Mouse (Mus musculus) cerebellum, adult 2 months (tissue): Measurements from ENCODE around the gene Nrap. TPM values are rescaled to one million over a fixed set of nuclear protein-coding genes. Genes with fewer than 3 reads are reported as not detected.

Source experiments
- DNase-seq, 2 experiments: peaks; one replicate each; pipeline ENCODE4 v3.0.0; 2021
- H3K27ac ChIP-seq: fragments of 200-500 bp; 2 replicates; pipeline ENCODE4 v1.5.1; 2012; ENCODE audit warnings: low read length, control low read depth, inconsistent platforms; ENCODE audit not compliant: insufficient read depth
- H3K27me3 ChIP-seq: fragments of 200-500 bp; 2 replicates; pipeline ENCODE4 v1.6.1; 2012; ENCODE audit warnings: inconsistent platforms, mild to moderate bottlenecking, low read length, moderate library complexity; ENCODE audit not compliant: control insufficient read depth, insufficient read depth
- H3K4me1 ChIP-seq: fragments of 200-500 bp; 2 replicates; pipeline ENCODE4 v1.6.1; 2011; ENCODE audit warnings: low read length; ENCODE audit not compliant: control insufficient read depth, insufficient read depth
- H3K4me3 ChIP-seq: fragments of 200-500 bp; replicated peaks from 2 replicates; pipeline ENCODE3; 2011; ENCODE audit warnings: mild to moderate bottlenecking, low read depth, low read length, control low read depth; ENCODE audit not compliant: insufficient read depth
- CTCF ChIP-seq: fragments of 200-500 bp; IDR thresholded peaks from 2 replicates; pipeline ENCODE4 v1.5.1; 2011; ENCODE audit warnings: low read depth, mild to moderate bottlenecking, control low read depth, low read length, moderate library complexity, borderline replicate concordance; ENCODE audit not compliant: insufficient read depth
- POLR2A ChIP-seq: fragments of 200-500 bp; IDR thresholded peaks from 2 replicates; pipeline ENCODE4 v1.6.1; 2011; ENCODE audit warnings: low read length, control low read depth, borderline replicate concordance; ENCODE audit not compliant: insufficient read depth
- WGBS: fragments of 180-500 bp; shearing (Covaris S2); methylation state at CpG from one replicate; pipeline ENCODE4 v1.1.7; 2018; 5-methylcytosine and 5-hydroxymethylcytosine counted together
- polyA plus RNA-seq: library from polyadenylated mRNA; depleted of rRNA; stranded (reverse); fragments of >200 nt; gene quantifications from 2 replicates; pipeline ENCODE4 v1.2.3, GENCODE M21; 2012; rRNA removed

Gene Nrap
- polyA plus RNA-seq, 1 experiment: 0.74 TPM

DNA sequence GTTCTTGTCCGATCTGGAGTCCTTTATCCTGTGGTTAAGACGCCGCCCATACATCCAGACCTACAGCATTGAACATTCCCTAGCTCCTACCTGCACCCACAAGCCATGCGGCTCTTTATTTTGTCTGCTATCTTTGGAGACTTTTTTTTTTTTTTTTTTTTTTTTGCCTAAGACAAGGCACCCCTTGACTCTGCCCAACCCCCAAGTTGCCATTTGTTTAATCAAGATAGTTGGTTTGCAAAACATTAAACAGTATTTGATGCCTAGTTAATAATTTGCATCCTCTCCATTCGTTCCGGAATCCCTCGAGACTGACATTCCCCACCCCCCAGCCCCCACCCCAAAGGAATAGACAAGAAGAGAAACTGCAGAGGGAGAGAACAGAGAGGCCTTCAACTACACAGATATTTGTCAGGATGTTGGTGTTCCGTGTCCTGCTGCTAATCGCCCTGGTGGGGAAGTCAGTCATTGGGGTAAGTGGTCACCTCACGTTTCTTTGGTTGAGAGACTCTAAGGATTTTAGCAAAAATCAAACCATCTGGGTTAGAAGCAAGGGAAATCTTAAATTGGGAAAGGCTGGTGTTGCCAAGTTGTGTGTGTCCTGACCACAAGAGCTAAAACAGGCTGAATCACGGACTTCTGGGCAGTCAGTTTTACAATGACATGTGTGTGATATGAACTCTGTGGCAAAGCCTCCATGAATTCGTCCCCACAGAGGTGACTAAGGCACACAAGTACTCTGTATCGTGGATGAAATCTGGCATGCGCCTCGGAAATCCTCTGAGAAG is 102.1 kb downstream of the Nrap start:
- H3K4me1 ChIP-seq: no peaks in the 10 kb centered on the region; the same call in 1 of the 2 replicates
- WGBS: 85% methylated on average over 15 of the region's 15 CpGs
- no peak overlapping the region for H3K4me3 ChIP-seq
- H3K27ac ChIP-seq: no peak overlapping the region
- DNase-seq: no peak
- no peak for TF ChIP-seq POLR2A
- no peak for TF ChIP-seq CTCF
- H3K27me3 ChIP-seq: no peaks in the 10 kb centered on the region

DNA sequence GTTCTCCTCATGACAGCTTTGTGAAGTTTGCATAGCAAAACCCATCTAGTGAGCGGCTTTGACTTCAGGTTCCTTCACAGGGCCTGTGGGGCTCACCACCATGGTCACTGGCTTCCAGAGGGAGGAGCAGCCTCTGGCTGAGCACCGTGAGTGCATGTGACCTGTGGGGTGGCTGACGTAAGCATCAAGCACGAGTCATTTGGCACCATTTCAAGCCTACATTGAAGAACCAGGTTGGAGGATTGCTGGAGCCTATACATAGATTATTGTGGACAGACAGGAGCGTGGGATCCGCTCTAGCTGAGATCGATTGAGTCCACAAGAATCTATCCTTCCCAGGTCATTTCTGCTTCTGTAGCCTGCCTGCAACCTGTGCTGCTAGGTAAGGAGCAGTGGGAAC is 103.0 kb downstream of the Nrap start, which contains the start of gene Habp2:
TSS of gene Habp2 (plus strand) at position 272 of the 400 bp plus-strand sequence.
- TF ChIP-seq CTCF: no peak
- no peak for TF ChIP-seq POLR2A
- Histone ChIP-seq H3K27me3 (no peaks in the 10 kb centered on the region), H3K27ac (no peak within 1 kb of the TSS), H3K4me1 (no peaks in the 10 kb centered on the region; the same call in 1 of the 2 replicates), H3K4me3 (no peak within 1 kb of the TSS)
- 66% methylated on average over 7 of the region's 7 CpGs for WGBS
- DNase-seq: no peak

DNA sequence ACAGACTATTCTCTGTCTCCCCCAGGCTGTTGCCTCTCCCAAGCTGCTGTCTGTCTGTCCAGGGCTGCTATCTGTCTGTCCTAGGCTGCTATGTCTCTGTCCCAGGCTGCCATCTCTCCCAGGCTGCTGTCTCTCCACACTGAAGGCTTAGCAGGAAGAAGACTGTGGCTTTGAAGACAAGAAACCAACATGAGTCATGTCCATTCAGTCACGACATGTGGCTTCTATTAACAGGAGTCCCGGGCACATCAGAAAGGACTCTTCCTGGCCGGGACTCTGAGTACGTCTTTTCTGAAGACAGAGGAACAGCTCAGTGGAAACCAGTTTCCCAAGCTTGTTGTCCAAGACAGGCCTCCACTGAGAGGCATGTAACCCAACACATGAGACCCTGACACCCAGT is 104.6 kb downstream of the Nrap start:
- Histone ChIP-seq H3K27ac (no peak overlapping the region), H3K4me3 (no peak overlapping the region), H3K4me1 (no peaks in the 10 kb centered on the region; the same call in 1 of the 2 replicates), H3K27me3 (no peaks in the 10 kb centered on the region)
- no peak for TF ChIP-seq CTCF
- no peak for TF ChIP-seq POLR2A
- DNase-seq: no peak
- WGBS: 83% methylated on average over 4 of the region's 4 CpGs

DNA sequence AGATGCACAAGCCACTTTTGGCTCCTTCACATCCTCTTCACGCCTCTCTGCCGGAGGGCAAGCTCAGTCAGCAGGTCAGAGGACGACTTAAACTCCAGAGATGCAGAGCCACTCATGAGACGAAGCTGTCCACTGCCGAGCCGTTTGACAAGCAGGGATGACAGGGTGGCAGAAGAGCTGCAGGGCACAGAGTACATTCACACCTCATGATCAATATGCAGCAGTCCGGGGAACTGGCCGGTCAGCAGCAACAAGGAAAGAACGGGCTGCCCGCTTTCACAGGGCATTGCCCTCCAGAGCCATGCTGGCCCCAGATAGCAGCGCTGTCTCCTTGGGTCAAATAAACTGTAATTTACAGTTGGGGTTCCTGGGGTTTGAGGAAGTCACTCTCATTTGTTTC is 111.5 kb downstream of the Nrap start:
- no peaks in the 10 kb centered on the region for H3K4me1 ChIP-seq
- H3K27ac ChIP-seq: no peak overlapping the region
- H3K4me3 ChIP-seq: no peak overlapping the region
- no peak for TF ChIP-seq CTCF
- TF ChIP-seq POLR2A: no peak
- DNase-seq: no peak
- 91% methylated on average over 11 of the region's 11 CpGs for WGBS
- H3K27me3 ChIP-seq: no peaks in the 10 kb centered on the region

DNA sequence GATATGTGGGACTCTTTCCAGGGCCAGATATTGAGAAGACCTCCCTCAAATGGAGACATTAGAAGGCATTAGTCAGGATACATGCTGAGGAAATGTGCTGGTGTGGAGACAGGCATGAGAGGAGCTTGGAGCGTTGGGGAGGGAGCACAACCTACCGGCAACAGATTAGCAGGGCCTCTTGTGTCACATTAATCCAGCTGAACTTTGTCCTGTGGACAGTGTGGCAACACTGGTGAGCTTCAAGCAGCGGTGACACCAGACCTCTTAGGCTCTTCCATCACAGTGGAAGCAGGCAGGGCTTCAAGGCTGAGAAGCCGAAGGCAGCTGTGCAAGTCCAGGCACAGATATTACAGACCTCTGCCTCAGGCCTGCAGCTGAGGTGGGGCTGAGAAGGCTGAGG is 111.9 kb downstream of the Nrap start:
- WGBS: 87% methylated on average over 4 of the region's 4 CpGs
- no peak for DNase-seq
- TF ChIP-seq POLR2A (no peak), CTCF (no peak)
- Histone ChIP-seq H3K27me3 (no peaks in the 10 kb centered on the region), H3K4me1 (no peaks in the 10 kb centered on the region), H3K4me3 (no peak overlapping the region), H3K27ac (no peak overlapping the region)

DNA sequence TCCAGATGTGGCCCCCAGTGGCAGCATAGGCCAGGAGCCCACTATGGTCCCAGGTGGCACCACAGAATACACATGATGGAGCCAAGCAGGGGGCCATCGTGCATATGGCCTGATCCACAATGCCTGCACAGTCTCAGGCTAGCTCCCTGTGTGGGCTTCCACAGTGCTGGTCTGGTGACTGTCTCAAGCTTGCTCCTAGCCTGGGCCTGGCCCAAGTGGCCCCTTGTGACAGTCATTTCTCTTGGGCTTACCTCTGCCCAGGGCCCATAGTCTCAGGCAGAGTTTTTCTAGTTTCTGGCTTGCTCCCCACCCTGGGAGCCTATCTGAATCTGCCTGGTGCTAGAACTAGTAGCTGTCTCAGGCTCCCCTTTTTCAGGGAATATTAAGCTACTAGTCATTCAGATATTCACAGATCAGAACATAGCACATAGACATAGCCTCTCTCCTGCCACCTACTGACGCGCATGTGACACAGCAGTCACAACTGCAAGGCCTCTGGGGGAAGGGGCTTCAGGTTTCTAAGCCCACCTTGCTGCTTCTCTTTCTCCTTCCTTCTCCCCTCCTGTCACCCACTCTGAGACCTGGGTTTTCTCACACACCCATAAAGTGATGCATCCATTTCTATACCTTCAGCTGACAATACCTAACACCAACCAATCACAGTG is 112.6 kb downstream of the Nrap start:
- TF ChIP-seq CTCF (peak; percentile 24; the same call in 1 of the 2 replicates), POLR2A (no peak)
- H3K27me3 ChIP-seq: no peaks in the 10 kb centered on the region
- H3K27ac ChIP-seq: no peak overlapping the region
- 48% methylated on average over 3 of the region's 3 CpGs for WGBS
- H3K4me3 ChIP-seq: no peak overlapping the region
- H3K4me1 ChIP-seq: no peaks in the 10 kb centered on the region
- DNase-seq: no peak

DNA sequence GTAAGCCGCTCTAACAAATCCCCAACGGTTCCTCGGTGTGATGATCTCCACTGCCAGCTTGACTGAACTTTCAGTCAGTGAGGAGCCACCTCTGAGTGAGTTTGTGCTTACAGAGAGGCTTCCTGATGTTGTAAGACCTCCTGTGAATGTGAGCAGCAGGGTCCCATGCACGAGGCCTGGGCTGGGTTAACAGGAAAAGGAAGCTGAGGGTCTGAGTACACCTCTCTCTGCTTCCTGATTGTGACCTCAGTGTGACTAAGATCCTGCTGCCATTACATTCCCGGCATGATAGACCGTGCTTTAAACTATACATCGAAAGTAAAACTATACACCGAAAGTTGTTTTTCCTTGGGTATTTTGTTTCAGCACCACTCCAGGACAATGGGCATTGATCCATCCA is 117.8 kb downstream of the Nrap start:
- no peaks in the 10 kb centered on the region for H3K4me1 ChIP-seq
- H3K27me3 ChIP-seq: no peaks in the 10 kb centered on the region
- 79% methylated on average over 8 of the region's 8 CpGs for WGBS
- H3K4me3 ChIP-seq: no peak overlapping the region
- no peak for DNase-seq
- TF ChIP-seq CTCF (no peak), POLR2A (no peak)
- no peak overlapping the region for H3K27ac ChIP-seq

Other genes starting within 250 kb of the Nrap start
- not detected in 2 replicates for gene Habp2, start 102.9 kb downstream of the Nrap start, polyA plus RNA-seq
- 2.9 and 3.1 TPM in 2 replicates for gene Casp7, start 7.1 kb upstream of the Nrap start, polyA plus RNA-seq
- gene Plekhs1, start 71.6 kb upstream of the Nrap start, polyA plus RNA-seq: 0.15 TPM in 1 of 2 replicates, not detected in the other
- gene Dclre1a, start 158.2 kb upstream of the Nrap start, polyA plus RNA-seq: 8.4 and 9.4 TPM in 2 replicates
- gene Nhlrc2, start 158.2 kb upstream of the Nrap start, polyA plus RNA-seq: 10.8 and 11.8 TPM in 2 replicates